Mouse (Mus musculus) intestine, embryonic 15.5 days (tissue): ENCODE data around the gene Gm10309. TPM values are rescaled to one million over a fixed set of nuclear protein-coding genes. Genes with fewer than 3 reads are reported as not detected.

Experiments used
- polyA plus RNA-seq: library from polyadenylated mRNA; unstranded; fragments of >200 nt; fragmentation: Nextera tagmentation; extraction: Ambion mirVana; gene quantifications from 2 replicates; pipeline ENCODE4 v1.2.1, GENCODE M21; 2015

Gene Gm10309
- polyA plus RNA-seq, 1 experiment from 2014 or later, result 0.16 TPM

Other genes with a start within 250 kb of the Gm10309 start
- 3.8 and 4.0 TPM in 2 replicates for gene Epas1, start 248.5 kb upstream of the Gm10309 start, polyA plus RNA-seq